Mouse (Mus musculus): ENCODE measurements at regions not wholly inside any gene's neighbourhood (a gene's known extent, or its start where the extent isn't known, plus 50 kb on each side); places are given as distances from the start of the nearest gene placed in this dataset.

DNA sequence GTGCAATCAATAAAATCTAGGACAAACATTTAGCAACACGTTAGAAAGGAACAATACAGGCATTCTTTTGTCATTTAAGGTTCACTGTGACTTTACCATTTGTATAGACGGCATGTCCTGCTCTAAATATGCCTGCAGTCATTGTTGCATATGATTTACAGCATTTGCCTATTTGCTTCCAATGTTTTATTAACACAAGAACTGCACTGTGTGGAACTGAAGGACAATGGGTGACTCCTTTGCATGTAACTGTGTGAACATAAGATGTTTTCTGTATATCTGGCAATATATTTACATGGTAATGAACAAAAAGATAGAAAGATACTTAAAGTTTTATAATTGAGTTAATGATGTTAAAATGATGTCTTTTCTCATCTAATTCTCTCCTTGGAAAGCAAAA lies 57.1 kb downstream of the Pou4f1 start:
- no peak for DNase-seq (ENCODE audit: extremely low read depth, low read depth, low spot score)
- 56% methylated on average over 2 of the region's 2 CpGs for WGBS
- H3K27ac ChIP-seq (replicated peaks; ENCODE audit: insufficient read depth, low read depth, low read length): no peak overlapping the region
- H3K36me3 ChIP-seq (ENCODE audit: control insufficient read depth, insufficient read depth, low read length): no peaks in the 10 kb centered on the region
- no peaks in the 10 kb centered on the region for H3K27me3 ChIP-seq (ENCODE audit: control insufficient read depth, insufficient read depth, low read length)
- TF ChIP-seq CTCF (IDR thresholded peaks at IDR 0.05; ENCODE audit: low read depth, low read length) (no peak), POLR2A (IDR thresholded peaks at IDR 0.05; ENCODE audit: extremely low read depth, insufficient read depth, low read length) (no peak)
- H3K79me2 ChIP-seq (ENCODE audit: control insufficient read depth, insufficient read depth, low read length): no peaks in the 10 kb centered on the region
- H3K4me3 ChIP-seq (ENCODE audit: insufficient read depth, low read depth, low read length): no peak overlapping the region
- no peak overlapping the region for H3K9ac ChIP-seq (ENCODE audit: low read depth, low read length)
- H3K4me1 ChIP-seq (ENCODE audit: control insufficient read depth, insufficient read depth, low read length): no peaks in the 10 kb centered on the region

- Histone ChIP-seq H3K27ac (replicated peaks; ENCODE audit: insufficient read depth, low read depth, low read length) (no peak overlapping the region), H3K27me3 (ENCODE audit: control insufficient read depth, insufficient read depth, low read length) (no peaks in the 10 kb centered on the region), H3K36me3 (ENCODE audit: control insufficient read depth, insufficient read depth, low read length) (no peaks in the 10 kb centered on the region), H3K4me1 (ENCODE audit: control insufficient read depth, insufficient read depth, low read length) (no peaks in the 10 kb centered on the region), H3K79me2 (ENCODE audit: control insufficient read depth, insufficient read depth, low read length) (no peaks in the 10 kb centered on the region), H3K4me3 (ENCODE audit: insufficient read depth, low read depth, low read length) (no peak overlapping the region), H3K9ac (ENCODE audit: low read depth, low read length) (no peak overlapping the region)
- WGBS: 64% methylated on average over 6 of the region's 6 CpGs
- TF ChIP-seq CTCF (IDR thresholded peaks at IDR 0.05; ENCODE audit: low read depth, low read length) (no peak), POLR2A (IDR thresholded peaks at IDR 0.05; ENCODE audit: extremely low read depth, insufficient read depth, low read length) (no peak)
- DNase-seq (ENCODE audit: extremely low read depth, low read depth, low spot score): no peak
Observed at GRCm38 (mm10) chr14:104410292-104410691, 57.5 kb downstream of the Pou4f1 start.

GRCm38 (mm10) chr14:104406062-104406461 lies 61.7 kb downstream of the Pou4f1 start:
- WGBS: 79% methylated on average over 3 of the region's 3 CpGs
- Histone ChIP-seq H3K27me3 (ENCODE audit: control insufficient read depth, insufficient read depth, low read length) (no peaks in the 10 kb centered on the region), H3K4me1 (ENCODE audit: control insufficient read depth, insufficient read depth, low read length) (no peaks in the 10 kb centered on the region), H3K36me3 (ENCODE audit: control insufficient read depth, insufficient read depth, low read length) (no peaks in the 10 kb centered on the region), H3K27ac (replicated peaks; ENCODE audit: insufficient read depth, low read depth, low read length) (no peak overlapping the region), H3K79me2 (ENCODE audit: control insufficient read depth, insufficient read depth, low read length) (no peaks in the 10 kb centered on the region), H3K4me3 (ENCODE audit: insufficient read depth, low read depth, low read length) (no peak overlapping the region), H3K9ac (ENCODE audit: low read depth, low read length) (no peak overlapping the region)
- TF ChIP-seq CTCF (IDR thresholded peaks at IDR 0.05; ENCODE audit: low read depth, low read length) (no peak), POLR2A (IDR thresholded peaks at IDR 0.05; ENCODE audit: extremely low read depth, insufficient read depth, low read length) (no peak)
- no peak for DNase-seq (ENCODE audit: extremely low read depth, low read depth, low spot score)

GRCm38 (mm10) chr14:104389297-104390071 lies 78.3 kb downstream of the Pou4f1 start:
- no peaks in the 10 kb centered on the region for H3K79me2 ChIP-seq (ENCODE audit: control insufficient read depth, insufficient read depth, low read length)
- H3K4me1 ChIP-seq (ENCODE audit: control insufficient read depth, insufficient read depth, low read length): no peaks in the 10 kb centered on the region
- no peaks in the 10 kb centered on the region for H3K36me3 ChIP-seq (ENCODE audit: control insufficient read depth, insufficient read depth, low read length)
- H3K27me3 ChIP-seq (ENCODE audit: control insufficient read depth, insufficient read depth, low read length): no peaks in the 10 kb centered on the region
- WGBS: 82% methylated on average over 8 of the region's 8 CpGs
- no peak for DNase-seq (ENCODE audit: extremely low read depth, low read depth, low spot score)
- no peak overlapping the region for H3K9ac ChIP-seq (ENCODE audit: low read depth, low read length)
- H3K4me3 ChIP-seq (ENCODE audit: insufficient read depth, low read depth, low read length): no peak overlapping the region
- H3K27ac ChIP-seq (replicated peaks; ENCODE audit: insufficient read depth, low read depth, low read length): no peak overlapping the region
- TF ChIP-seq POLR2A (IDR thresholded peaks at IDR 0.05; ENCODE audit: extremely low read depth, insufficient read depth, low read length) (no peak), CTCF (IDR thresholded peaks at IDR 0.05; ENCODE audit: low read depth, low read length) (no peak)

DNA sequence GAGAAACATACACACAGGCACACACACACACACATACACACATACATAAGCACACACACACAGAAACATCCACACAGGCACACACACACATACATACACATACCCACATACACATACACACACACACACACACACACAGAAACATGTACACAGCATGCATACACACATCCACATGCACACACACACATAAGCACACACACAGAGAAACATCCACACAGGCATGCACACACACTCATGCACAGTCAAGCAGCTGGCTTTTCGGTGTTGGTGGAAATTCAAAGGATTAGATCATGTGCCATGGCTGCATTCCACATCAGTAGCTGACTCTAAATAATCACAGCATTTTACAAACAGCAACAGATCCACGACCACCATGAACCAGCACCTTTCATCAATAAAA lies 78.9 kb downstream of the Pou4f1 start:
- H3K79me2 ChIP-seq (ENCODE audit: control insufficient read depth, insufficient read depth, low read length): no peaks in the 10 kb centered on the region
- DNase-seq (ENCODE audit: extremely low read depth, low read depth, low spot score): no peak
- TF ChIP-seq POLR2A (IDR thresholded peaks at IDR 0.05; ENCODE audit: extremely low read depth, insufficient read depth, low read length): no peak
- no peak for TF ChIP-seq CTCF (IDR thresholded peaks at IDR 0.05; ENCODE audit: low read depth, low read length)
- H3K9ac ChIP-seq (ENCODE audit: low read depth, low read length): no peak overlapping the region
- no peaks in the 10 kb centered on the region for H3K36me3 ChIP-seq (ENCODE audit: control insufficient read depth, insufficient read depth, low read length)
- H3K27me3 ChIP-seq (ENCODE audit: control insufficient read depth, insufficient read depth, low read length): no peaks in the 10 kb centered on the region
- no peaks in the 10 kb centered on the region for H3K4me1 ChIP-seq (ENCODE audit: control insufficient read depth, insufficient read depth, low read length)
- H3K4me3 ChIP-seq (ENCODE audit: insufficient read depth, low read depth, low read length): no peak overlapping the region
- 74% methylated on average over 2 of the region's 2 CpGs for WGBS
- H3K27ac ChIP-seq (replicated peaks; ENCODE audit: insufficient read depth, low read depth, low read length): no peak overlapping the region

- Histone ChIP-seq H3K79me2 (ENCODE audit: control insufficient read depth, insufficient read depth, low read length) (no peaks in the 10 kb centered on the region), H3K36me3 (ENCODE audit: control insufficient read depth, insufficient read depth, low read length) (no peaks in the 10 kb centered on the region), H3K27ac (replicated peaks; ENCODE audit: insufficient read depth, low read depth, low read length) (no peak overlapping the region), H3K4me3 (ENCODE audit: insufficient read depth, low read depth, low read length) (no peak overlapping the region), H3K27me3 (ENCODE audit: control insufficient read depth, insufficient read depth, low read length) (no peaks in the 10 kb centered on the region), H3K4me1 (ENCODE audit: control insufficient read depth, insufficient read depth, low read length) (no peaks in the 10 kb centered on the region), H3K9ac (ENCODE audit: low read depth, low read length) (no peak overlapping the region)
- DNase-seq (ENCODE audit: extremely low read depth, low read depth, low spot score): no peak
- no peak for TF ChIP-seq CTCF (IDR thresholded peaks at IDR 0.05; ENCODE audit: low read depth, low read length)
- 72% methylated on average over 5 of the region's 5 CpGs for WGBS
Observed at GRCm38 (mm10) chr14:104380986-104381385, 86.8 kb downstream of the Pou4f1 start.

All from liver, adult 2 months (tissue).